Mouse (Mus musculus) urinary bladder, adult 2 months (tissue): ENCODE results near the gene Nedd4. TPM values are rescaled to one million over a fixed set of nuclear protein-coding genes. Genes with fewer than 3 reads are reported as not detected.
A peak's percentile ranks its signal among the peaks of the same experiment; 100 is the strongest.
"Not testable (repeated sequence)": the region's sequence is repeated elsewhere in the genome, so short reads cannot be mapped to it uniquely, and the experiment has no call there.

ENCODE experiments used
- DNase-seq: peaks from one replicate; pipeline ENCODE4 v3.0.0; 2022; ENCODE audit warnings: low spot score
- polyA plus RNA-seq: library from polyadenylated mRNA; depleted of rRNA; stranded (reverse); fragments of >200 nt; gene quantifications from 2 replicates; pipeline ENCODE4 v1.2.3, GENCODE M21; 2012; rRNA removed

Gene Nedd4
- polyA plus RNA-seq = 389 and 506 TPM in 2 replicates

DNA sequence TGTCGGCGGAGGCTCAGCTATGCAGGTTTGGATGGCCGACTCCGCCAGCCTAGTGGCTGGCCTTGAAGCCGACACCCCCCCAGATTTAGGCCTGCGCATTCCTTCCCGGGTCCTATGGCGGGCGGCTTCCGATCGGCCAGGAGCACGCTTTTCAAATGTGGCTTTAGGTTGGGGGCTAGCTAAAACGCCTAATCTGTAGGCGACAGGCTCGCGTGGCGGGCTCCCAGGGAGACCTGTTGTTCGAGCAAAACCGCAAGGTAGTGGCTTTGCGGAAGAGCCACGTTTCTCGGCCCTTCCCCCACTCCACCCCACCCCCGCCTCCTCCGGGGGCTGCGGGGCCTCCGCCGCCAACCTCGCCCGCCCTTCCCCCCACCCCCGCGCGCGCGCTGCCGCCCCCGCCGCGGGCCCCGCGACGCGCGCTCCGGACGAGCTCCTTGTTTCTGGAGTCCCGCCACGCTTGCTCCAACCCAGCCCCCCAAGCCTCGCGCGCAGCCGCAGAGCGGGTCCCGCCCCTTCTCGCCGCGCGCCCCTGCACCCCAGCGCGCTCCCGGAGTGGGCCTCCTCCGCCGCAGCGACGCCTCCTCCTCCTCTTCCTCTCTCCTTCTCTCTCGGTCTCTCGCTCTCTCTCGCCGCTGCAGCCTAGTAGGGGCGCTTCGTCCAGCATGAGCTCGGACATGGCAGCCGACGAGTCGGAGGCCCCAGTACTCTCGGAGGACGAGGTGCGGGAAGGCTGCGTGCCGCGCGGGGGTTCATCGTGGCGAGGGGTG lies at the start of gene Nedd4:
Gene Nedd4 (plus strand): TSS at position 452 of the 767 bp plus-strand sequence.
- DNase-seq = peak; percentile 96

DNA sequence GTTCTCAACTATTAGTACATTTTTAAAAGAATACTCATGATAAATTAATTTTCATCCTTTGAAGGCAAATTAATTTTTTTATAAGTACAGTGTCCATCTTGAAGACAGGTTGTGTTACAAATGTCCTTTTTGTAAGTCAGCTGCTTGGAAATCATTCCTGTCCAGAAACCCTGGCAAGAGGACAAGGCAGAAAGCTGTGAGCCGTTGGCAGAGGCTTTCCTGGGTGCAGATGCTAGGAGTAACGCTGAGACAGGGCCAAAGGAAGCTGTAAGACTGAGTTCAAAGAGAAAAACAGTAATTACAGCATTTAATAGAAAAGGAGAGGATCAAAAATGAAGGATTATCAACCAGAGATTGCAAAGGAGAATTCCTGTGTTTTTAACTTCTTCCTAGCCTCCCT lies 48.3 kb upstream of the Nedd4 start:
- DNase-seq = no peak

DNA sequence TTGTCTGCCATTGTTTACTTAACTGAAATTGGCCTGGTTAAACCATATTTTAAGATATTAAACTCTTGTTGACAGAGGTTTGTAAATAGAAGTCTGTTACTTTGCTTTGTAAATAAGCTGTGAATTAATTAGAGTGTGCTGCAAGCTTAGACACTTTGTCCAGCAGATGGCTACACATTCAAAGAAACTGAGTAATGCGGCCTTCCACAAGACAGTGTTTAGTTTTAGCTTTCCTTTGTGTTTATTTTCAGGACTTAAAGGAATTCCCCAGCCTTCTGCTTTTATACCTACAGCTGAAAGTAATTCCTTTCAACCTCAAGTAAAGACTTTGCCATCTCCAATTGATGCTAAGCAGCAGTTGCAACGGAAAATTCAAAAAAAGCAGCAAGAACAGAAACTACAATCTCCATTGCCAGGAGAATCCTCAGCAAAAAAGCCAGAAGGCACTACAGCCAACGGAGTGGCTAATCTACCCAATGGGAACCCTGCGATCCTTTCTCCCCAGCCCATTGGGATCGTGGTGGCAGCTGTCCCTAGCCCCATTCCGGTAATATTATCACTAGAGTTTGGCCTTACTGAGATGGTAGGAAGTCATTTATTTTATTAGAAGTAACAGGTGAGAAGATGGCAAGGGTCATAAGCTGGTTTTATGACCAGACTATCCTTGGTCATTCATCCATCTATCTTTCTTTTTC lies 47.2 kb upstream of the Nedd4 start:
- no peak for DNase-seq

DNA sequence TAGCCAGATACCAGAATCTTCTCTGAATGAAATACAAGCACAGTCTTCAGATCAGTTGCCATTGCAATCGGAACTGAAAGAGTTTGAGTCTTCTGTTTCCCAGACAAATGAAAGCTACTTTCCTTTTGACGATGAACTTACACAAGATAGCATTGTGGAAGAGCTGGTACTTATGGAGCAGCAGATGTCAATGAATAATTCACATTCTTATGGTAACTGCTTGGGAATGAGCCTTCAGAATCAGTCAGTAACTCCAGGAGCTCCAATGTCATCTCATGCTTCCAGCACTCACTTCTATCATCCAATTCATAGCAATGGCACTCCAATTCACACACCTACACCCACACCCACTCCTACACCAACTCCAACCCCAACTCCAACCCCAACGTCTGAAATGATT lies 44.1 kb upstream of the Nedd4 start:
- DNase-seq = no peak

DNA sequence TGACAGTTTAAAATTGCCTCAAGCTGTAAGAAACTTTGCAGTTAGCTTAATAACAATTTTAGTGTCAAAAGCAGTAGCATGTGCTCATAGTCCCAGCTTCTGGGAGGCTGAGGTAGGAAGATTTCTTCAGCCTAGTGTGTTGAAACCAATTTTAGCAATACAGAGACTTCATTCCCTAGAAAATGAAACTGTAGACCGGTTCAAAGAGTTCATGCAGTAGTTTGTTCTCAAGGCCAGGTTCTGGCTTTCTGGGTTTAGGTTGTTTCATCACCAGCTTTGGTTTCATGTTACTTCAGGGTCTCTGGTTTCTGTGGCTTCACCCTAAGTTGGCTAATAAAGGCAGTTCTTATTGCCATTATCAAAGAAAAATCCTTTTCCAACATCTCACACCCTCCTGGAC lies 38.5 kb upstream of the Nedd4 start:
- no peak for DNase-seq

DNA sequence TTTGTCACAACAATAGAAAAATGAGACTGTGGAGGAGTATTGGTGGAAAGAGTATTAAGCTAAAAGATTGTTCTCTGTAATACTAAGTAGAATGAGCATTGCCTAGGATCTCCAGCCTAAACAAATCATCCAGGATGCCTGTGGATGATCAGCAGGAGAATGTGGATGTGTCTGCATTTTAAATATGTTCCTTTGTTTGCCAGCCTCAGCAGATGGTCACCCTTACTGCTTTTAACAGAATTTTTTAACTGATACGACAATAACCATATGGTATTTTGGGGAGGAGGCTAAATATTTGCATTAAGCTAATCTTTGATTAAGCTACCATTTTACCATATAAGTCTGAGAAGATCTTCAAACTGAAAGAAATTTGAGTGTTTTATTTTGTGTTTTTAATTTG lies 34.5 kb upstream of the Nedd4 start:
- no peak for DNase-seq

DNA sequence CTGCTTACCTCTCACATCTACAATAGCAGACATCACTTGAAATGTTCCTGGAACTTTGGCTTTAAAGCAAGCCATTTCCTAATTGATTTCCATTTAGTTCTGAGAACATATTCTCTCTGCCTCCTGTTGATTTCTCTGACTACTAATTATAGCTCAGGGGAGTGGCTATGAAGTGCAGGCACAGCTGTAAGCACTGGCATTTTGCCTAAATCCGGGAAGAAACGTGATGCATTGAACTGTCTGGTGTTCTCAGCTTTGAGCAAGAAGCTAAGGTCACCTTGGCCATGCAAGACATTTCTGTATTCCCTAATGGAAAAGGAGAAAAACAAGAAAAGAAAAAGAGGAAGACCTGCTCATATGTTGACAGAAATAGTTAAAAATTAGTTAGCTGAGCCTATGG lies 33.6 kb upstream of the Nedd4 start:
- DNase-seq = no peak

- no peak for DNase-seq
These were observed 29.9 kb upstream of the Nedd4 start for GRCm38 (mm10) chr9:72632198-72632597.

DNA sequence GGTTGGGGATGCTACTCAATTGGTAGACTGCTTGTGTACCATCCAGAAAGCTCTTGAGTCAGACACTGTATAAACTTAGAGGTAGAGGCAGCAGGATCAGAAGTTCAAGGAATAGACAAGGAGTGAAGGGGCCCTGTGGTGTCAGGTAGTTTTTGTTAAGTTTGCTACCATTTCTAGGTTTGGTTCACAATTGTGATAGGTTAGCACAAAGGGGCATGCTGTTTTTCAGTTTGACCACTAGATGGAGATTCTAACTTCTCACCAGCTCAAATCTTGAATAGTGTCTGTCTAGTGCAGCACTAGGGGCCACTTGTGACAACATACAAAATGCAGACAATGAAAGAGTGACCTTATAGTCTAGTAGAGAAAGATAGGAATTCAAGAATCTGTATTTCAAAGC lies 27.0 kb upstream of the Nedd4 start:
- DNase-seq = no peak

- no peak for DNase-seq
These were observed 25.6 kb upstream of the Nedd4 start for GRCm38 (mm10) chr9:72636547-72636946.

GRCm38 (mm10) chr9:72637243-72637642 lies 24.9 kb upstream of the Nedd4 start:
- no peak for DNase-seq

- no peak for DNase-seq
These were observed 22.9 kb upstream of the Nedd4 start for GRCm38 (mm10) chr9:72638951-72639842.

DNA sequence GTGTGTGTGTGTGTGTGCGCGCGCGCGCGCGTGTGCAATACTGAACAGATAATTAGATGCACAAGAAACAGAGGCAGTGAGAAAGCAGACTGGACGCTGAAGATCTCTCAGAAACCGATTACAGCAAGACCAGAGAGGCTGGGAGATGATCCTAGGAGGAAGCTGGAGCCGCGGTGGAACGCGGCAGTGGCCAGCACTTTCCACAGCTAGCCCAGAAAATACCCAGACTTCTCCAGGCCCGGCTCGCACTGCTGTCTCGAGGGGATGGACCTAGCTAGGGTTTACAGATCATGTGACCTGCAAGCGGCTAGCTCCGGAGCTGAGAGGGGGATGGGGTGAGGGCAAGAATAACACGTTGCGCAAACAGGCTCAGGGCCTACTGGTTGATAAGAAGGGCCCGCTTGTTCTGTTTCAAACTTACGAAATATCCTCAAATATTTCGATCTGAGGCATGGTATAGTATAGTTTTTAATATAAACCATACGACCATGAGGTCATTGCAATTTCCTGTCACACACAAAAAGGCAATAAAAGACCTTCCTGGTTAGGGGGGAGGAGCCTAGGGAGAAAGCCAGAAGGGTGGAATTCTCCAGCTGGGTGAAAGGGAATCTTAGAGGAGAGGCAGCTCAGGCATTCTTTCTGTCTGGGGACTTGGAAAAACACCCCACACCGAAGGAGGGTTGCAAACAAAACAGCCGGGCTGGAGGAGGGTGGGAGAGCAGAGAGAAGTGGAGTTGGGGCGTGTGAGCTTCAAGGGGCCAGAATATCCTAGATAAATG lies 22.1 kb upstream of the Nedd4 start:
- peak; percentile 69 for DNase-seq

DNA sequence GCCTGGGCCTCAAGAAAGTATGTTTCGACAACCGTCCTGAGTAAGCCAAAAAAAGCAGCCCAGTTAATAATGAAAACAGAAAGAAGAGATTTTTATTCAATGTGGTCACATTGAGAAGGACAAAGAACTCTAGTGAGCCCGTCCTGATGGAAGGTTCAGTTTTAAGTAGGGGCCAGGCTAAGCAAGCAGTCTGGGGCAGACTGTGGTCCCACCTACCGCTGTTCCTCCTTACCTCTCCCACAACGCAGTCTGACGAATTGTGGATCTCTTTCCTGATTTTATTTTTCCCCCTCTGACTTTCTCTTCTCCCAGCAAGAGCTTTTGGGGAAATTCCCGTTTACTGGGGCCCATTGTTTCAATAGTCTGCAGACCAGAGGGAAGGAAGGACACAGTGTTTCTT lies 21.5 kb upstream of the Nedd4 start:
- DNase-seq = no peak

- no peak for DNase-seq
These were observed 21.0 kb upstream of the Nedd4 start for GRCm38 (mm10) chr9:72641093-72641680.

- DNase-seq = not testable (repeated sequence)
These were observed 19.2 kb upstream of the Nedd4 start for GRCm38 (mm10) chr9:72642756-72643447.

GRCm38 (mm10) chr9:72643651-72644417 lies 18.3 kb upstream of the Nedd4 start:
- no peak for DNase-seq

- DNase-seq = no peak
These were observed 17.6 kb upstream of the Nedd4 start for GRCm38 (mm10) chr9:72644418-72645110.

- DNase-seq = no peak
These were observed 12.4 kb upstream of the Nedd4 start for GRCm38 (mm10) chr9:72649781-72650180.
